Mouse (Mus musculus) adrenal gland, postnatal 14 days (tissue): ENCODE measurements around the gene Zfp82. TPM values are rescaled to one million over a fixed set of nuclear protein-coding genes. Genes with fewer than 3 reads are reported as not detected.

Experiments used
- DNase-seq: peaks from one replicate; pipeline ENCODE4 v3.0.0; 2021; ENCODE audit warnings: mixed read lengths
- microRNA-seq, 2 experiments: library from miRNA; unstranded; fragments of <30 nt; microRNA quantifications; one replicate each; pipeline ENCODE4 v1.2.0; 2021
- total RNA-seq: library from RNA; stranded (reverse); gene quantifications from 2 replicates; pipeline ENCODE4 v1.2.3, GENCODE M21; 2021

The Zfp82 gene
- total RNA-seq, 1 experiment from 2014 or later = not detected

- no peak for DNase-seq
Observed at GRCm38 (mm10) chr7:30048126-30048525, 24.6 kb downstream of the Zfp82 start.

- no peak for DNase-seq
Observed at GRCm38 (mm10) chr7:30044354-30044753, 28.3 kb downstream of the Zfp82 start.

GRCm38 (mm10) chr7:30034331-30034730 lies 38.4 kb downstream of the Zfp82 start:
- DNase-seq = no peak

- no peak for DNase-seq
Observed at GRCm38 (mm10) chr7:30031379-30031778, 41.3 kb downstream of the Zfp82 start.

- peak; percentile 37 for DNase-seq
Observed at GRCm38 (mm10) chr7:30030677-30031076, 42.0 kb downstream of the Zfp82 start.

GRCm38 (mm10) chr7:30028572-30028971 lies 44.1 kb downstream of the Zfp82 start:
- no peak for DNase-seq

- DNase-seq = no peak
Observed at GRCm38 (mm10) chr7:30027331-30027730, 45.4 kb downstream of the Zfp82 start.

GRCm38 (mm10) chr7:30025358-30025757 lies 47.3 kb downstream of the Zfp82 start:
- no peak for DNase-seq

- no peak for DNase-seq
Observed at GRCm38 (mm10) chr7:30023800-30024199, 48.9 kb downstream of the Zfp82 start.

- no peak for DNase-seq
Observed at GRCm38 (mm10) chr7:30023324-30023723, 49.4 kb downstream of the Zfp82 start.

GRCm38 (mm10) chr7:30019543-30019942 lies 53.2 kb downstream of the Zfp82 start:
- DNase-seq = no peak

- DNase-seq = no peak
Observed at GRCm38 (mm10) chr7:30017226-30017625, 55.5 kb downstream of the Zfp82 start.

- peak; percentile 57 for DNase-seq
Observed at GRCm38 (mm10) chr7:30012956-30013363, 59.7 kb downstream of the Zfp82 start.

GRCm38 (mm10) chr7:30010551-30011195 lies 62.0 kb downstream of the Zfp82 start:
- DNase-seq = no peak

- DNase-seq = no peak
Observed at GRCm38 (mm10) chr7:30009321-30010085, 63.2 kb downstream of the Zfp82 start.

GRCm38 (mm10) chr7:30008020-30008690 lies 64.5 kb downstream of the Zfp82 start:
- no peak for DNase-seq

- no peak for DNase-seq
Observed at GRCm38 (mm10) chr7:30007601-30008000, 65.1 kb downstream of the Zfp82 start.

Small RNA genes within 50 kb of the gene (microRNA-seq; reads per million reads assigned to microRNA genes)
- 0 reads per million in 2 experiments for gene Gm23368

Other genes with a start within 250 kb of the Zfp82 start
- gene Zfp940, start 219.2 kb downstream of the Zfp82 start, total RNA-seq = 1.1 and 3.3 TPM in 2 replicates
- gene Zfp420, start 212.9 kb downstream of the Zfp82 start, total RNA-seq = 4.3 TPM in 2 replicates
- gene Zfp27, start 166.3 kb downstream of the Zfp82 start, total RNA-seq = 11.9 and 12.2 TPM in 2 replicates
- gene Zfp383, start 164.7 kb downstream of the Zfp82 start, total RNA-seq = 4.7 and 6.5 TPM in 2 replicates
- gene Zfp74, start 118.8 kb downstream of the Zfp82 start, total RNA-seq = 10.1 and 12.4 TPM in 2 replicates
- 15.2 and 16.4 TPM in 2 replicates for gene Zfp568, start 88.9 kb downstream of the Zfp82 start, total RNA-seq
- 2.0 and 3.7 TPM in 2 replicates for gene Zfp14, start 21.5 kb downstream of the Zfp82 start, total RNA-seq
- 0.45 and 1.4 TPM in 2 replicates for gene Gm26920, start 17.5 kb upstream of the Zfp82 start, total RNA-seq
- 1.6 and 2.5 TPM in 2 replicates for gene Zfp566, start 17.6 kb upstream of the Zfp82 start, total RNA-seq
- 36.9 and 45.6 TPM in 2 replicates for gene Zfp260, start 21.9 kb upstream of the Zfp82 start, total RNA-seq
- 3.9 and 5.7 TPM in 2 replicates for gene Zfp382, start 49.0 kb upstream of the Zfp82 start, total RNA-seq
- 57.8 and 63.1 TPM in 2 replicates for gene Zfp146, start 96.8 kb upstream of the Zfp82 start, total RNA-seq
- 1,359 and 1,375 TPM in 2 replicates for gene Cox7a1, start 111.2 kb upstream of the Zfp82 start, total RNA-seq
- 526 and 534 TPM in 2 replicates for gene Capns1, start 125.9 kb upstream of the Zfp82 start, total RNA-seq
- gene Polr2i, start 159.0 kb upstream of the Zfp82 start, total RNA-seq = 95.5 and 99.4 TPM in 2 replicates
- 67.7 and 75.4 TPM in 2 replicates for gene Tbcb, start 159.4 kb upstream of the Zfp82 start, total RNA-seq
- not detected in 2 replicates for gene Ovol3, start 162.8 kb upstream of the Zfp82 start, total RNA-seq
- 0.33 and 0.38 TPM in 2 replicates for gene Thap8, start 207.2 kb upstream of the Zfp82 start, total RNA-seq
- 12.3 and 15.0 TPM in 2 replicates for gene Wdr62, start 207.5 kb upstream of the Zfp82 start, total RNA-seq
- gene Clip3, start 218.8 kb upstream of the Zfp82 start, total RNA-seq = 26.9 and 44.7 TPM in 2 replicates
- 51.4 and 56.3 TPM in 2 replicates for gene Alkbh6, start 235.8 kb upstream of the Zfp82 start, total RNA-seq
- gene Syne4, start 241.9 kb upstream of the Zfp82 start, total RNA-seq = 23.5 and 30.2 TPM in 2 replicates
- 2.2 and 3.6 TPM in 2 replicates for gene E130208F15Rik, start 248.8 kb upstream of the Zfp82 start, total RNA-seq